ENCODE assay signal across 7 mouse cellular contexts in genomic region chr10:99204553-99204952, GRCm38 (mm10). TPM values are rescaled to one million over a fixed set of nuclear protein-coding genes. Genes with fewer than 3 reads are reported as not detected.
DNase-seq lines count a peak whose midpoint lies in the region; ATAC-seq and TF ChIP-seq lines count a peak whose summit lies in the region.

No protein-coding gene starts in this region.

- H3K36me3 ChIP-seq in limb, embryonic 14.5 days (ENCODE audit: control insufficient read depth, insufficient read depth, low read length), result no peaks in the 10 kb centered on the region
- H3K36me3 ChIP-seq in midbrain, embryonic 16.5 days (ENCODE audit: control insufficient read depth, insufficient read depth, low read length), result no peaks in the 10 kb centered on the region

- H3K27ac ChIP-seq in limb, embryonic 14.5 days (replicated peaks; ENCODE audit: low read depth, low read length), result no peak overlapping the region; the same call in 1 of the 2 replicates
- no peak overlapping the region for H3K27ac ChIP-seq in midbrain, embryonic 16.5 days (ENCODE audit: low read length)

- peak; percentile 29 for DNase-seq in ES-CJ7 (ENCODE audit: low read depth, low spot score)
- DNase-seq in brain, embryonic 14.5 days (ENCODE audit: low read depth), result peak; percentile 48
- DNase-seq in heart, postnatal 4 days, result peak; percentile 40
- DNase-seq in limb, embryonic 14.5 days (ENCODE audit: low spot score), result no peak
- DNase-seq in thymus, postnatal 25 days, result peak; percentile 68
- DNase-seq in cerebellum, postnatal 25 days, result no peak

- H3K4me2 ChIP-seq in limb, embryonic 14.5 days (replicated peaks; ENCODE audit: low read depth, low read length, severe bottlenecking), result peak overlapping the region; percentile 61
- H3K4me2 ChIP-seq in midbrain, embryonic 16.5 days (ENCODE audit: low read length), result peak overlapping the region; percentile 52

- H3K4me1 ChIP-seq in limb, embryonic 14.5 days (ENCODE audit: control insufficient read depth, insufficient read depth, low read length), result peaks cover 17% of the 10 kb centered on the region
- peaks cover 10% of the 10 kb centered on the region for H3K4me1 ChIP-seq in midbrain, embryonic 16.5 days (ENCODE audit: control insufficient read depth, insufficient read depth, low read length)

- WGBS in limb, embryonic 14.5 days, result 7% methylated on average over 11 of the region's 11 CpGs
- WGBS in midbrain, embryonic 16.5 days, result 5% methylated on average over 11 of the region's 11 CpGs

- ATAC-seq in limb, embryonic 14.5 days (ENCODE audit: low FRiP score, low read depth), result no peak
- peak; percentile 36; the same call in 1 of the 2 replicates for ATAC-seq in midbrain, embryonic 16.5 days

- no peak for TF ChIP-seq CTCF in brain, embryonic 14.5 days (IDR thresholded peaks at IDR 0.05; ENCODE audit: borderline replicate concordance, extremely low read depth, insufficient read depth, insufficient read length)

- H3K9me3 ChIP-seq in limb, embryonic 14.5 days (ENCODE audit: control insufficient read depth, low read length), result no peaks in the 10 kb centered on the region
- H3K9me3 ChIP-seq in midbrain, embryonic 16.5 days (replicated peaks; ENCODE audit: control insufficient read depth, low read length, poor library complexity, severe bottlenecking), result no peaks in the 10 kb centered on the region

- no peaks in the 10 kb centered on the region for H3K27me3 ChIP-seq in limb, embryonic 14.5 days (ENCODE audit: control insufficient read depth, insufficient read depth, low read length)
- H3K27me3 ChIP-seq in midbrain, embryonic 16.5 days (ENCODE audit: control insufficient read depth, insufficient read depth, low read depth, low read length), result no peaks in the 10 kb centered on the region

- TF ChIP-seq POLR2A in brain, embryonic 14.5 days (IDR thresholded peaks at IDR 0.05; ENCODE audit: borderline replicate concordance, extremely low read depth, insufficient read depth, insufficient read length, poor library complexity, severe bottlenecking), result no peak
- no peak for TF ChIP-seq POLR2A in limb, embryonic 14.5 days (IDR thresholded peaks at IDR 0.05; ENCODE audit: borderline replicate concordance, extremely low read depth, insufficient read depth, insufficient read length)

- peak overlapping the region; percentile 43; the same call in 1 of the 2 replicates for H3K9ac ChIP-seq in limb, embryonic 14.5 days (ENCODE audit: low read depth, low read length, severe bottlenecking)
- no peak overlapping the region for H3K9ac ChIP-seq in midbrain, embryonic 16.5 days (ENCODE audit: low read depth, low read length)

- peak overlapping the region; percentile 27 for H3K4me3 ChIP-seq in limb, embryonic 14.5 days (replicated peaks; ENCODE audit: low read length)
- H3K4me3 ChIP-seq in midbrain, embryonic 16.5 days (ENCODE audit: low read depth, low read length), result peak overlapping the region; percentile 8; the same call in 1 of the 2 replicates

RNA-seq across cellular contexts. Expression of gene Dusp6, which starts 58.5 kb away (rescaled TPM):
- polyA plus RNA-seq in brain, embryonic 14.5 days (2012; rRNA removed), result 31.8 and 35.9 TPM in 2 replicates
- 10 to 100 TPM; 37.0 to 38.2 TPM for total RNA-seq in heart, postnatal 4 days (2021)
- 60.2 and 78.3 TPM in 2 replicates for polyA plus RNA-seq in limb, embryonic 14.5 days (2012; rRNA removed)
- 64.7 and 67.7 TPM in 2 replicates for polyA plus RNA-seq in limb, embryonic 14.5 days (2014; fragmentation: Nextera tagmentation; extraction: Ambion mirVana)
- polyA plus RNA-seq in midbrain, embryonic 16.5 days (2015; fragmentation: Nextera tagmentation; extraction: Ambion mirVana), result 28.7 and 32.9 TPM in 2 replicates

Comparison
In these comparisons a context has a peak if more than half of its experiments do, and no peak if none do; other contexts are left out.
1. DNase-seq: peak in ES-CJ7 (single experiment), brain, embryonic 14.5 days (single experiment), heart, postnatal 4 days (single experiment) and thymus, postnatal 25 days (single experiment); none in limb, embryonic 14.5 days (single experiment) and cerebellum, postnatal 25 days (0 of 2).